Mouse (Mus musculus) cortical plate, adult 2 months (tissue): ENCODE measurements around the gene Etv6.

ENCODE experiments used
- CTCF ChIP-seq: fragments of 200-500 bp; IDR thresholded peaks from 2 replicates; pipeline ENCODE4 v1.5.1; 2011; ENCODE audit warnings: mild to moderate bottlenecking, control low read depth, low read length; ENCODE audit not compliant: insufficient read depth; ENCODE audit errors: extremely low read depth
- POLR2A ChIP-seq: fragments of 200-500 bp; IDR thresholded peaks from 2 replicates; pipeline ENCODE4 v1.6.1; 2011; ENCODE audit warnings: mild to moderate bottlenecking, low read length, control low read depth; ENCODE audit not compliant: insufficient read depth; ENCODE audit errors: extremely low read depth

GRCm38 (mm10) chr6:134301951-134302350 lies 266.5 kb downstream of the Etv6 start:
- TF ChIP-seq CTCF (no peak), POLR2A (no peak)
